Comparison of ENCODE assay signal across 10 mouse cellular contexts in the genomic region with DNA sequence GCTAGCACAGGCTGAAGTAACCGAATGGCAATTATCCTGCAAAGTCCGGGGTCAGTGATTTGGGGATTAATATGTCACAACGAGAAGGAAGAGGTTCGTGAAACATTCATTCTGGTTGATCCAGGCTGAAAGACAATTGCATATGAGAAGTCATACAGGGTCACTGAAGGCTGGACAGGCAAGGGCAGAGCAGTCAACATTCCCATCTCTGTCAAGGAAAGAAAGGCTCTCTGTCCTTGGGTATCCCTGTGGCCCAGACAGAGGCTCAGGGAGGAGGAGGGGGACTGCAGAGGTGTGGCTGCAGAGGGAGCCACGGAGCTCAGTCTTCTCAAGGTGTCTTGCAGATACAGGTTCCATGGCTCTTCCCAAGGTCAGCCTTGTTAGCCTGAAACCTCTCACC.
DNase-seq lines count a peak whose midpoint lies in the region; ATAC-seq and TF ChIP-seq lines count a peak whose summit lies in the region.
"Had no signal": no experiment of that assay in that cellular context is flagged by ENCODE, and none has a peak within 500 bp of the region (broad histone marks: within the 10 kb centered on the region; RNA-seq: fewer than 3 reads in every experiment).

No protein-coding gene starts in this region.

- H3K4me3 ChIP-seq in heart, embryonic 12.5 days: no peak overlapping the region
- no peak overlapping the region for H3K4me3 ChIP-seq in embryonic facial prominence, embryonic 12.5 days
- no peak overlapping the region for H3K4me3 ChIP-seq in hindbrain, embryonic 15.5 days
- no peak overlapping the region for H3K4me3 ChIP-seq in liver, postnatal 0 days (ENCODE audit: low read depth, low read length)

- no peak overlapping the region for H3K4me2 ChIP-seq in heart, embryonic 12.5 days
- H3K4me2 ChIP-seq in embryonic facial prominence, embryonic 12.5 days (replicated peaks): no peak overlapping the region
- no peak overlapping the region for H3K4me2 ChIP-seq in hindbrain, embryonic 15.5 days
- H3K4me2 ChIP-seq in liver, postnatal 0 days (ENCODE audit: low read depth, low read length): peak overlapping the region; percentile 64; the same call in 1 of the 2 replicates

- WGBS in heart, embryonic 12.5 days: 56% methylated on average over 5 of the region's 5 CpGs
- WGBS in embryonic facial prominence, embryonic 12.5 days: 40% methylated on average over 5 of the region's 5 CpGs
- 46% methylated on average over 5 of the region's 5 CpGs for WGBS in hindbrain, embryonic 15.5 days
- WGBS in liver, postnatal 0 days (ENCODE audit: insufficient replicate concordance): 57% methylated on average over 5 of the region's 5 CpGs

- intact Hi-C loops in heart, postnatal 14 days (cut with DNase I): no loop called here

- no peak for DNase-seq in heart, postnatal 14 days
- no peak for DNase-seq in liver, postnatal 0 days
- DNase-seq in testis, postnatal 14 days (ENCODE audit: low spot score): no peak
- no peak for DNase-seq in layer of hippocampus, postnatal 14 days (ENCODE audit: low spot score in 2 of 2)
- DNase-seq in cerebellum, adult 8-10 months: no peak
- DNase-seq: right cerebral cortex, adult 18-20 months had no signal

- ATAC-seq in heart, embryonic 12.5 days (ENCODE audit: insufficient number of reproducible peaks, low FRiP score): no peak
- ATAC-seq in embryonic facial prominence, embryonic 12.5 days (ENCODE audit: insufficient number of reproducible peaks, insufficient read depth, low FRiP score, low TSS enrichment): no peak
- no peak for ATAC-seq in hindbrain, embryonic 15.5 days (ENCODE audit: low FRiP score, low read depth)
- no peak for ATAC-seq in liver, postnatal 0 days

- peaks cover 77% of the 10 kb centered on the region for H3K4me1 ChIP-seq in heart, embryonic 12.5 days (replicated peaks)
- H3K4me1 ChIP-seq in embryonic facial prominence, embryonic 12.5 days: peaks cover 75% of the 10 kb centered on the region
- peaks cover 79% of the 10 kb centered on the region for H3K4me1 ChIP-seq in hindbrain, embryonic 15.5 days (replicated peaks)
- peaks cover 63% of the 10 kb centered on the region for H3K4me1 ChIP-seq in liver, postnatal 0 days (ENCODE audit: insufficient read depth)

- TF ChIP-seq CTCF in liver, postnatal 0 days (IDR thresholded peaks at IDR 0.05; ENCODE audit: low read depth): 0 out of 2 replicates have a peak, but pooled peaks have one; percentile 2

- H3K9ac ChIP-seq in heart, embryonic 12.5 days: no peak overlapping the region
- 0 out of 2 replicates have a peak overlapping the region, but pooled peaks have one; percentile 27 for H3K9ac ChIP-seq in embryonic facial prominence, embryonic 12.5 days
- H3K9ac ChIP-seq in hindbrain, embryonic 15.5 days: no peak overlapping the region
- peak overlapping the region; percentile 49 for H3K9ac ChIP-seq in liver, postnatal 0 days (replicated peaks)

- no peak for TF ChIP-seq EP300 in liver, postnatal 0 days (IDR thresholded peaks at IDR 0.05; ENCODE audit: low read depth)

- H3K27ac ChIP-seq in heart, embryonic 12.5 days (ENCODE audit: poor library complexity, severe bottlenecking): peak overlapping the region; percentile 89
- peak overlapping the region; percentile 95 for H3K27ac ChIP-seq in embryonic facial prominence, embryonic 12.5 days
- peak overlapping the region; percentile 84 for H3K27ac ChIP-seq in hindbrain, embryonic 15.5 days (replicated peaks)
- H3K27ac ChIP-seq in liver, postnatal 0 days (ENCODE audit: low read depth): peak overlapping the region; percentile 95

- H3K9me3 ChIP-seq in heart, embryonic 12.5 days (replicated peaks): no peaks in the 10 kb centered on the region
- no peaks in the 10 kb centered on the region for H3K9me3 ChIP-seq in embryonic facial prominence, embryonic 12.5 days
- no peaks in the 10 kb centered on the region for H3K9me3 ChIP-seq in hindbrain, embryonic 15.5 days
- no peaks in the 10 kb centered on the region for H3K9me3 ChIP-seq in liver, postnatal 0 days (ENCODE audit: low read length)
- H3K9me3 ChIP-seq: G1E had no signal

- H3K36me3 ChIP-seq in heart, embryonic 12.5 days: no peaks in the 10 kb centered on the region
- no peaks in the 10 kb centered on the region for H3K36me3 ChIP-seq in embryonic facial prominence, embryonic 12.5 days
- H3K36me3 ChIP-seq in hindbrain, embryonic 15.5 days: no peaks in the 10 kb centered on the region
- no peaks in the 10 kb centered on the region for H3K36me3 ChIP-seq in liver, postnatal 0 days (replicated peaks; ENCODE audit: insufficient read depth, low read length)
- H3K36me3 ChIP-seq: G1E had no signal

- no peaks in the 10 kb centered on the region for H3K27me3 ChIP-seq in heart, embryonic 12.5 days (replicated peaks)
- H3K27me3 ChIP-seq in embryonic facial prominence, embryonic 12.5 days: no peaks in the 10 kb centered on the region
- no peaks in the 10 kb centered on the region for H3K27me3 ChIP-seq in hindbrain, embryonic 15.5 days
- no peaks in the 10 kb centered on the region for H3K27me3 ChIP-seq in liver, postnatal 0 days (ENCODE audit: insufficient read depth, low read length)

Comparison
In these comparisons a context has a peak if more than half of its experiments do, and no peak if none do; other contexts are left out.
1. H3K9ac ChIP-seq: peak in embryonic facial prominence, embryonic 12.5 days (single experiment) and liver, postnatal 0 days (single experiment); none in heart, embryonic 12.5 days (single experiment) and hindbrain, embryonic 15.5 days (single experiment).
2. Peak in every context shown above with its lines, with median percentiles within 50 percentile points of each other: H3K27ac ChIP-seq.